Mouse (Mus musculus) brain, adult 2 months (tissue): ENCODE results near the gene Tmem51.
A peak's percentile ranks its signal among the peaks of the same experiment; 100 is the strongest.
"Not testable (repeated sequence)": the region's sequence is repeated elsewhere in the genome, so short reads cannot be mapped to it uniquely, and the experiment has no call there.

Source experiments
- DNase-seq: peaks from one replicate; pipeline ENCODE4 v3.0.0; 2011; ENCODE audit warnings: low read depth, low spot score

The Tmem51 gene

DNA sequence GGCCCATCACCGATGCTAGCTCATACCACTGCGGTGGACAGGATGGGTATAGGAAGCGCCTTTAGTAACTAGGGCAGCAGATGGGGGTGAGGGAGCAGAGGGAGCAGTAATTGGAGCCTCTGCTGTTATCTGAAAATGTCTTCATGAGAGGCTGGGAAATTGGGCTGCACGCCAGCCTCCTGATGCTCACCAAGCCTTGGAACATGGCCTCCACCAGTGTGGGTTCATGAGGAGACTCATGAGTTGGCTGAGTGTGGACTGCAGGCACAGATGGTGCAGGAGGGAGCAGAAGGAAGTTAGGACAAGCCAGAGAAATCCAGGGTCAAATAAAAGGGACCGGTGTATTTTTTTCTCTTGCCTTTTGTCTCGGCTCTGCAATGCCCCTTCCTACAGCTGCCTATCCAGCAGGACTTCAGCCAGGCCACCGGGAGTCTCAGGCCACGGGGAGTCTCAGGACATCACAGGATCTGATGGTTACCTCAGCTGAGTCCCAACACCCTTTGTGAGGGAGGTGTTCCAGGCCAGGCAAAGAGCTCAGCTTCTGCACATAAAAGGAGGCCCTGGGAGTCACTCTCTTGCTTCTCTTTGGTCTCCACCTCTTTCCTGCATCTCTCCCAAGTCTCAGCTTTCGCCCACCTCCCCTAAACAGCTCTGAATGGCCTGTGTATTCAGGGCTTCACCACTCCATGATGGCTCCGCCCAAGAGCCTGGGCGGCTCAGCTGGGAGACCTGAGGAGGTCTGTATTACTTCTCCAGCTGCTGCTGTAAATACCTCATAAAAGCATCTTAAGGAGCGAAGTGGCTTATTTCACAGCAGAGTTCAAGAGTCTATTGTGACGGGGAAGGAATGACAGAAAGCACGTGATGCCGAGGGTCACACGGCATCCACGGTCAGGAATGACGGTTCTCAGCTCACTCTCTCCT, 23.4 kb downstream of the Tmem51 start:
- DNase-seq = peak; percentile 99

DNA sequence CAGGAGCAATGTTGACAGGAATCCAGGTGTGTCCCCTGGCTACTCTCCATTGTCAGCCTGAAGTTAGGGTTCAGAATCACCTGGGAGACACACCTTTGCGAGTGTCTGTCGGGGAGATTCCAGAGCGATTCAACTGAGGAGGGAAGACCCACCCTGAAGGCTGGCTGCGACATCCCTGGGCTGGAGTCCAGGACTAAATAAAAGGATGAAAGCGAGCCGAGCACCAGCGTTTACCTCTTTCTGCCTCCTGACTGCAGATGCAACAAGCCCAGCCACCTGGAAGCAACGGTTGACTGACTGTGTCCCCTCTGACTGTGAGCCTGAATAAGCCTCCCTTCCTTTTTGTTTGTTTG, 24.3 kb downstream of the Tmem51 start:
- no peak for DNase-seq

DNA sequence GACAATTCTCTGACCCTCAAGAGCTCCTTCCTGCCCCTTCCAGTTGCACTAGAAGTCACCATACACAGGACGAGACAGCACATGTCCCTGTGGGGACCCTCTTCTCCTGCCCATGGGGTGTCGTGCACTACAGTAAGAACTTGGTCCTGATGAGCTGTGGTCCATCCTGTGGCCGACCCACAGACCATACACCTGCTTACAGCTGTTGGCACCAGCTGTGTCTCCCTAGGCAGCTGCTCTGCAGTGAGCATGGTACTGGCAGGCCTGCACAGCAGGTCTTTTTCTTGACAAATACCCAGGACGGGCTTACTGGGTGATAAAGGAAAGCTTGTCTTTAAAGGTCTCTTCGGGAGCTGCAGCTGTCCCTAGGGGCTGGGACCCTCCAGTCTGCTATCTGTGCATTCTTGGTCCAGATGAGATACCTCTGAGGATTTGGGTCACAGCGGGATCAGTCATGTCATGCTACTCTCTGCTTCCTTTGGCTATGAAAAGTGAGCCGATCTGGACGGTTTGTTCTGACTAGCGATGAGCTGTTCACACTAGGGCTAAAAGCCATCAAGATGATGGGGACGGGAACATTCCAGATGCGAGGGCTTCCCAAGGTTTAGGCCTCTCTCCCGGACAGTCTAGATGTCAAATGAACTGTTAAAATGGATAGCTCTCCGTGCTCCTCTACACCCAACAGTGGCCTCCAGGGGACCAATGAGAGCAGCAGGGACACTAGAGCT, 24.8 kb downstream of the Tmem51 start:
- DNase-seq = no peak

DNA sequence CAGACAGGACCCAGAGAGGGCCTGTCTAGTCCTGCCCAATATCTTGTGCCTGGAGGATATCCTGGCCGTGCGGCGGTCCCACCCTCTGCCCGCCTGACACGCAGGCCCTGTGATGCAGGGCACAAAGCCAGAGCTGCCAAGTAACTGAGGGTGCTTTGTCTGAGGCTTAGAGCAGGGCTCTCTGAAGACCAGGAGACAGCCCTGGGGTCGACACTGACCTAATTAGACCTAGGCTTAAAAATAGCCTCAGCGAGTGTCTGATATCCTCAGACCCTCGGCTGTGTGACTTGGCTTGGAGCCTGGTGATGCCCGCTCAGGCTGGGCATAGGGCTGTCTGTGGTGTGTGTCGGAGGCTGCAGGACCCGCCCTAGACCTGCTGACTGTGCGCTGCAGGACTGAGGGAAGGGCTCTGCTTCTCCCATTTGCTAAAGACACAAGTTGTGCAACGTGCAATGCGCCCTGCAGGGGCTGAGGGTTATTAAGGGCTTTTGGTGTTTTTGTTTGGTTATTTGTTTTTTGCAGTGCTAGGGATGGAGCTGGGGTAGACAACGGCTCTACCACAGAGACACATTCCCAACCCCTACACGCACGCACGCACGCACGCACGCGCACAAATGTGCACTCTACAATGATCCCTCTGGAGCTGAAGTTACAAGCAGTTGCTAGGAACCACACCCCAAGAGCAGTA, 26.4 kb downstream of the Tmem51 start:
- DNase-seq = peak; percentile 83

DNA sequence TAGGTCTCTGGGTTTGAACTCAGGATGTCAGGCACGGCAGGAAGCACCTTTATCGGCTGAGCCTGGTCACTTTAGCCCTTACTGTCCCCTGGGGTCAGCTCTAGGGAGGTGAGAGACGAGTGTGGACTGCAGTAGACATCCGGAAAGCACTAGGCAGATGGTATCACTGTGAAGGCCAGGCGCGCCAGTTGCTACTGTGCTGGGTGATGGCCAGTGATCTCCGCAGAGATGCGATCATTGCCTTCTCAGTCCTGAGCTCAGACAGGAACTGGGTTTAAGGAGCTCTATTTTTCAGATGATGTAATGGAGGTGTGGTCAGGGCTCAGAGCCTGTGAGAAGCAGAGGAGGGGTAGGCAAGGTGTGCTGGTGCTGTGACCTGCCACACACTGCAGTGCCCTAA, 28.5 kb downstream of the Tmem51 start:
- DNase-seq = peak; percentile 89

DNA sequence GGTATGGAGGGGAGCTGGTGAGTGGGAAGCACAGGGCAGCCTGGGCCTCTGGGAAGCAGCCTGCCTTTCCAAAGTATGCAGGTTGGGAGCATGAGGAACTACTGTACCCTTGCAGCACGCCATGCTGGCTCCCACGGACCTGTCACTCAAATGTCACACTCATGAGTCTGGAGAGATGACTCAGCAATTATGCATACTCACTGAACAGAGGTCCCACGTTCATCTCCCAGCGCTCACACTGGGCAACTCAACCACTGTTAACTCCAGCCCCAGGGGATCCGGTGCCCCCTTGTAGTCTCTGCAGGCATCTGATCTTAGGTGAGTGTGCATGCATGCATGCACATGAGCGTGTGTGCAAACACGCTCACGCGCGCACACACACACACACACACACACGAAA, 29.5 kb downstream of the Tmem51 start:
- peak; percentile 56 for DNase-seq

DNA sequence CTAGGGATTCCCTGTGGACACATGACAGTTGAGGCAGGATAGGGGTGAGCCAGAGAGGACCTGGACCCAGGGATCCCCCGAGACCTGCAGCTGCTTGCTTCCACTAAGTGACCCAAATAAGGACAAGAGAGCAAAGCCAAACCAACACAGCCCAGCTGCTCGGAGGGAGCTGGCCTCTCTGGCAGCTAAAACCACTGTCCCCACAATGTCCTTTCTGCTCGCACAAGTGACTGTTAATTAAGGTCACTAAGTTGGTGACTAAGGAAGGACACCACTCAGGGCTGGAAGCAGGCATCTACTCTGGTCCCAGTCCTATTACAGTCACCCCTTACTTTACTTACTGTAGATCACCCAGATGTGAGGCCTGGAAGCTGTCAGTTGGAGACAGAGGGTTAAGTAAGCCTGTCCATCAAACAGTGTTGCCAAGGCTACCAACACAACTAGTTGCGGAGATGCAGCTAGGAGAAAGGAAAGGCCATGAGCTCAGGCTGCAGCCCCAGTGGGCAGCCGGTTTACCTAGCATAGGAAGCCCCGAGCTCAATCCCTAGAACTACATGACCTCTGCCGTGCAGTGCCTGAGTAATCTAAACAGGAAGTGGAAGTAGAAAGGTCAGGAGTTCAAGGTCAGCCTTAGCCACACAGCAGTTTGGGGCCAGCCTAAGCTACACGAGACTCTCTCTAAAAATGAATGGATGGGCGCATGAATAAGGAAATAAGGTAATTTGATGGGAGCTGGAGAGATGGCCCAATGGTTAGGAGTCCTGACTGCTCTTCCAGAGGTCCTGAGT, 30.2 kb downstream of the Tmem51 start:
- no peak for DNase-seq

DNA sequence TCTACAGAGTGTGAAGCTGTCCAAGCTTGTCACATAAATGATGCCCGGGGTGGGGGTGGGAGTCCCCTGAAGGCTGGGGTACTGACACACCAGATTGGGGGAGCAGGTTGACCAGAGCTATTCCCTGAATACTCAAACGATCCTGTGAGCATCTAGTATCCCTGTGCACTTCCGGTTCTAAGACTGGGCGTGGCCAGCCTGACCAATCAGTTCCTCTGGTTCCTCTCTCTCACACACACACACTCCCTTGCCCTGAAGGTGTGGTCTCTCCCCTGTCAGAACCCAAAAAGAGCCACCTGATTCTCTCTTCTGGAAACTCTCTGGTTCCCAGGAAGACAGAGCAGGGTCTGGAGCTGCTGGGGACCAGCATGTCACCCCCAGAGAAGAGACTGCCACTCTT, 30.8 kb downstream of the Tmem51 start:
- DNase-seq = no peak

DNA sequence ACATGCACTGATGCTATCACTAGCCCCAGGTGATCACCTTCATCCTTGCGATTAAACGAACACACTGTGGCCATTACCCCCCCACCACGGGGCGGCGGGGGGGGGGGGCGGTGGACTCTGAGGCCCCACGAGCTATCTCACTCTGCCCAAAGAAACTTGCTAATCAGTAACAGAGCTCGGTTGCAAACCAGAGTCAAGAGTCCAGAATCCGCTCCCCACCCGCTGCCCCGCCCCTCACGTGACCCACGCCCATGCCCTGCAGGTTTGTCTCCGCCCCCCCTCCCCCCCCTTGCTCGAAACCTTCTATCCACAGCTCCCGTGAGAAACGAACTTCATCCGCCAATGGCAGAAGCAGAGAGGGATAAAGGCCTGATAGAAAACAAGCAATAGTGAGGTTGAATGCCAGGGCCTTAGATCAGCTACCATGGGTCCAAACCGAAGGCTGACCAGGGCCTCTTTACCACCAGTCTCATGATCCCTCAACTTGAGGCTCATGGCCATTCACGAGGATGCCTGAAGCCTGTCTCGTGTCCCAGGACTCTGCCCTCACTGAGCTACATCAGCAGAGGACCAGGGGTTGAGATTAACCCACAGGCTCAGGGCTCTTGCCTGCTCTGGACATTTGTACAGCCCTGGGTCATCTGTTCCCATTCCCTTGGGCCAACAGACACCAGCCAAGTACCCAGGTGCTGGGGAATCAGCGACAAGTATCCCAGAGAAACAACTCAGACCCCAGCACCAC, 31.5 kb downstream of the Tmem51 start:
- DNase-seq = no peak

DNA sequence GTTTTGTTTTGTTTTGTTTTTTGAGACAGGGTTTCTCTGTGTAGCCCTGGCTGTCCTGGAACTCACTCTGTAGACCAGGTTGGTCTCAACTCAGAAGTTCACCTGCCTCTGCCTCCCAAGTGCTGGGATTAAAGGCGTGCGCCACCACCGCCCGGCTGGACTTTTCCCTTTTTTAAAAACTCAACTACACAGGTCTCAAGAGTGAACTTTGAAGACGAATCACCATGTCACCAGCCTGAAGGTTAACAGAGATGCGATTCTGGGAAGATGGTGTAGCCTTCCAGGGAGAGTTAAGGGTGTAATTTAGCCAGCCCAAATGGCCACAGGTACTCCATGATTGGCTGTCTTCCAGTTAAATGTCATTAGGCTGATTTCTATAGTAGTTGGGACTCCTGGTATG, 32.2 kb downstream of the Tmem51 start:
- DNase-seq = not testable (repeated sequence)

DNA sequence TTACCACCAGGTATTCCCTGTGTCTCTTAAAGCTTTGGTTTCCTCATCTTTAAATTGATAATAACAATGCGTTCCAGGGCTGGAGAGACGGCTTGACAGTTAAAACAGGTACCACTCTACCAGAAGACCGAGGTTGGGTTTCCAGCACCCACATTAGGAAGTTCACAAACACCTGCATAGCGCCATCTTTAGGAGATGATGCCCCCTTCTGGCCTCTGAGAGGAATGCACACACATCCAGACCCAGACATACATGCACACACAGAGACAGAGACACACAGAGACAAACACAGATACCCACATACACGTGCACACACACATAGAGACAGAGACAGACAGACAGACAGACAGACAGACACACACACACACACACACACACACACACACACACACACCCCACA, 34.1 kb downstream of the Tmem51 start:
- DNase-seq = no peak

DNA sequence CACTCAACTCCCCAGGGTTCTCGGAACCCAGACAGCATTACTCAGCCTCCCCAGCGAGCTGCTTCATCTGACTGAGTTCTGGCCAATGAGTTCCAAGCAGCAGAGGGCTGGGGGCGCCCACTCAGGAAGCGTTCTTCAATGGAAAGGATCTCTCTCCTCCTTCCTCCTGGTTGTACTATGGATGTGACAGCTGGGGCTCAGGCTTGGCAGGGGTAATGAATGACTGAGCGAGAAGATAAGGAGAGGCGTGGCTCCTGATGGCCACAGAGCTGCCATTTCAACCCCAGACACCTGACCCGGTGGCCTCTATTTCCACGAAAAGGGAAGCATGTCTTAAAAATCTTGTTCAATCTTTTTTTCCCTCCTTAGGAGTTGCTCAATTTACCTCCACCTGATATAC, 35.7 kb downstream of the Tmem51 start:
- no peak for DNase-seq

DNA sequence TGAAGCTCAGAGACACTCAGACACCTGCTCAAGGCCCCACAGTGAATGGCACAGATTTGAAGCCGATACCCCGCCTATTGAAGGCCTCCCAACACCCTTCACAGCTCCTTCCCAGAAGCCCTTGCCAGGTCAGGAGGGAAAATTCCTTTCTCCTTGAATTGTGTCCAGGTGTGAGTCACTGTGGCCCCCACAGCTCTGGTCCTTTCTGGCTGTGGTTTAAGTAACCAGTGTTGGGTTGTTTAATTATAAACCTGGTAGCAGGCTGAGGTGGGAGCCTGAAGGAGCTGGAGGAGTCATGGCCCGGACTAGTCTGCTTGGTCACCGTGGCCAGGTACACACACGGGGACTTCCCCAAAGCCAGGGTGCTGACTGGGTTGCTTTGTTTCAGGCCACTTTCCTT, 37.1 kb downstream of the Tmem51 start:
- DNase-seq = no peak

DNA sequence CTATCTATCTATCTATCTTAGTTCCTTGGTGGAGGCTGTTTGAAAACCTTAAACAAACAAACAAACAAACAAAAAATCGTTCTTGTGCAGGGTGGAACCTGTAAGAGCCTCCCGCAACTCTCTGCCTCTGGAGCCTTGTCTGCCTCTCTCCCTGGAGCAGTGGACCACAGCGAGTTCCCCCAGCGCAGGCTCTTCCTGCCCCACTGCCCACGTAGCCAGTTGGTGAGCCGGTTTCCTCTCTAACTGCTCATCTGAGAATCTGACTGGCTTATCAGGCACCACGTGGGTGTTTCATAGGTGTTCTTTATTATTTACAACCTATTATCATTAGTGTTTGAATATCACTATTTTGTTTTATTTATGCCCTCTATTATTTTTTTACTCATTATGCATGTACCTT, 37.6 kb downstream of the Tmem51 start:
- DNase-seq = no peak

DNA sequence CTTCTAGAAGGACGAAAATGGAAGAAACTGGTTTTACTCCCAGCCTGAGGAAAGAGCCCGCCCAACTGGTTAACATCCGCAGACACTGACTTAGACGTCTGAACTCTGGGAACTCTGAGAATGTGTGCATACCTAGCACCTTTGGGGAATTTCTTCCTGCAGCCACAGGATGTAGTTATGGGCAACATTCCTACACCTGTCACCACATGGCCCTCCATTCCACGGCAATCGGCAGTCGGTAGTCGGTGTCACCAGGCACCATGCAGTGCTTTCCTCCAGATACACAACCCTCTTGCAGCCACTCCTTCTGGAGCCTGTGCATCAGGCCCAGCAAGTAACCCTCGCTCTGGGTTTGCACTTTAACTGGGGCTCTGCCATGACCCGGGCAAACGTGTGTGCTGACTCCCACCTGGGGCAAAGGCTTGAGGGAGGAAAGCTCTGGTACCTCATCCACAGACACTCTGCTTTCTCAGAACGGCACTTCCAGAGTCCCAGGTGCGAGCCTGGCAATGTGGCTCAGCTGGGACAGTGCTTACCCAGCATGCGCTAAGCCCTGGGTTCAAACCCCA, 38.4 kb downstream of the Tmem51 start:
- DNase-seq = no peak

DNA sequence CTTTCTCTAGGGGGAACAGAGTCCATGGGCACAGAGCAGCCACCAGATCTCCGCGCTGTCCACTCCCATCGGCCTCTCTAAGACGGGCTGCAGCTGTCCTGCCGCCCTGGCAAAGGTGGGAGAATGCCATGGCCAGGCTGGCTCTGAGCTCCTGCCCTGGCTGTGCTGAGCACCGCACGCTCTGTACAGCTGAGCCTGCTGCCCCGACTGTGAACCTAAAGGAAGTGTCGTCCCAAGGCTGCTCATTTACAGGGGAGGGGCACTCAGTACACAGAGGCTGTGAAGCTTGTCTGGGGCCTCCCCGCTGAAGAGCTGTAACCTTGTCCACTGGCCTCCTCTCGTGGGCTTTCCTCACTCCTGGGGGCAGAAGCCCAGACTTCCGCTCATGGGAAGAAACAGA, 39.7 kb downstream of the Tmem51 start:
- DNase-seq = no peak

DNA sequence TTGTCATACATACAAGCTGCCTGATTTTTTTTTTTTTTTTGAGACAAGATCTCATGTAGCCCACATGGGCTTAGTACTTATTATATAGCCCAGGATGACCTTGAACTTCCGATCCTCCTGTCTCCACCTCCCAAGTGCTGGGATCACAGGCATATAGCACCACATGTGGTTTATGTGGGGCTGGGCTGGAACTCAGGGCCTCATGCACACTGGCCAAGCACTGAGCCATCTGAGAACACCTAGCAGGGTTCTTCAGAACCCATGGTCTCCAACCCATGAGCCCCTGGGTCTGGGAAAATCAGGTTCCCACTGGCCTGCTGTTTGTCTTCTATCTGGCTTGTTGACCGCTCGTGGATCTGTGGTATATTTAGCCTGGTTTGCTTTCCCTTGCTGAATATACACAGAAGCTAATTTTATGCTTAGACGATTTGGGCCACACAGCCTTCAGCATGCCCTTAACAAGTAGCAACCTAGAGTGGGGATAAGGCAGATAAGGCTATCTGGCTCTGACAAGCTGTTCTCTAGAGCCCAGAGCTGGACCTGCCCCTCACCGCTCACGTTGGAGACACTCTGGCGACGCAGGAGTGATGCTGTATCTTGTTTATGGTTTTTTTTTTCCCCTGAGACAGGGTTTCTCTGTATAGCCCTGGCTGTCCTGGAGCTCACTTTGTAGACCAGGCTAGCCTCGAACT, 44.3 kb downstream of the Tmem51 start:
- no peak for DNase-seq

DNA sequence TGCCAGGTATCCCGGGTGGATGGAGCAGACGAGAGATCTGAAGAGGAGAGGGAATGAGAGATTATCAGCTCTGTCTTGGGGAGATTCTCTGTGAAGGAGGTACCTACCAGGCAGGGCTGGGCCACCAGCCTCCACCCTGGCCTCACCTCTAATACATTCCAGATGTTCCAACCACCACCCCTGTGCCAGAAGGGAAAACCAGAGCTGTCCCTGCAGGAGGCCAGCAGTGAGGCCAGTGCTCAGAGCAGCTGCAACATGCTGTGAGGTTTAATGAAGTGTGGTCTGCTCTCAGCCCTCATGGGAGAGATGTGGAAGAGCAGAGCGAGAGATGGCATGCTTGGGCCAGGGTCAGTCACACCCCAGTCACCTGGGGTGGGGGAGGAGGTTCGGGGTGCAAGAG, 46.2 kb downstream of the Tmem51 start:
- no peak for DNase-seq

DNA sequence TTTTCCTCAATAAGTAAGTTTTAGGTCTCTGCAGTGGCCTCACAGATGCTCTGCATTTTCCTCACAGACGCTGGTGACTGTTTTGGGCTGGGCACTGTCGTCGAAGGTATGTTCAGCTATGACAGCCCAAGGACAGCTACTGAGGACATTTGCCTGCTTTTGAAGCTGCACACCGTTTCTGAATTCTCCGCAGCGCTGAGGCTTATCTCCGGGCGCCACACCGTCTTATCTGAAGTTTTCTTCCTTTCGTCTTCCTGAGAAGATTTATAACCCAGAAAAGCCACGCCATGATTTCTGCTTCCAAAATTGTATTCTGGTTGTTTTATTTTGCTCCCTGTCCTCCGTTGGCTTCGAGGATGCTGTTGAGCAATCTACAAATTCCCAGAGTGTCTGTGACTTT, 55.6 kb downstream of the Tmem51 start:
- DNase-seq = no peak

DNA sequence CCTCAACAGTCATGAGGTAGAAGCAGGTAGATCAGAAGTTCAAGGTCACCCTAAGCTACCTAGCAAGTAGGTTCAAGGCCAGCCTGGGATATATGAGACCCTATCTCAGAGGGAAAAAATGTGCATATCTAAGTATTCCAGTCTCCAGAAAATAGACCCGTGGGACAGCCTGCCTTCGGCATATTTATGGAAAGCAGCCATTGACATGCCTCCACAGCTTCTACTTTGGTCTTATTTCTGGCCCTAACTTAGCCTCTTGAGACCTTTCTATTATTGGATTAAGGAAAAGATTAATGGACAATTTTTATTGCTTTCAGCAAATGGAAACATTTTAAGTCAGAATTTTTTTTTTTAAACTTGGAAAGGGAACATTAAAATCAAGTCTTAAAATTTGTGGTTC, 57.1 kb downstream of the Tmem51 start:
- DNase-seq = no peak
